20 mouse cellular contexts compared by ENCODE assay signal in genomic region chr13:109982821-109983443, GRCm38 (mm10).
DNase-seq lines count a peak whose midpoint lies in the region; ATAC-seq and TF ChIP-seq lines count a peak whose summit lies in the region.
"Had no signal": no experiment of that assay in that cellular context is flagged by ENCODE, and none has a peak within 500 bp of the region (broad histone marks: within the 10 kb centered on the region; RNA-seq: fewer than 3 reads in every experiment).

No protein-coding gene starts in this region.

- H3K79me2 ChIP-seq in heart, adult 2 months (replicated peaks; ENCODE audit: control insufficient read depth, insufficient read depth, low read length): no peaks in the 10 kb centered on the region

- peak; percentile 66; the same call in 1 of the 2 replicates for ATAC-seq in hindbrain, postnatal 0 days
- ATAC-seq in embryonic facial prominence, embryonic 15.5 days (ENCODE audit: insufficient number of reproducible peaks, low FRiP score, low TSS enrichment, low read depth): peak; percentile 24; the same call in 1 of the 2 replicates
- ATAC-seq: activated CD4-positive, CD25-positive, alpha-beta regulatory T cell, adult 4 months; liver, postnatal 0 days; Patski had no signal

- intact Hi-C loops in heart, adult 2 months (cut with DNase I): no loop called here
- intact Hi-C loops in heart, postnatal 10 days (cut with DNase I): no loop called here

- no peak for DNase-seq in heart, adult 2 months
- DNase-seq in heart, postnatal 10 days: no peak
- peak; percentile 40 for DNase-seq in hindbrain, postnatal 0 days (ENCODE audit: low spot score)
- no peak for DNase-seq in hindbrain, embryonic 10.5 days (ENCODE audit: low spot score)
- DNase-seq in right cerebral cortex, postnatal 4 days: no peak
- DNase-seq: adrenal gland, postnatal 36 days; cerebellum, postnatal 14 days; embryo, embryonic 11 days; kidney, adult 11 months; kidney, postnatal 10 days; liver; liver, postnatal 0 days; lung, postnatal 14 days had no signal

- peak overlapping the region; percentile 25; the same call in 1 of the 2 replicates for H3K9ac ChIP-seq in heart, adult 2 months (ENCODE audit: low read depth, low read length)
- no peak overlapping the region for H3K9ac ChIP-seq in hindbrain, postnatal 0 days (replicated peaks; ENCODE audit: low read length)
- no peak overlapping the region for H3K9ac ChIP-seq in embryonic facial prominence, embryonic 15.5 days
- H3K9ac ChIP-seq: liver, postnatal 0 days; stomach, embryonic 15.5 days had no signal

- WGBS in heart, adult 2 months: 52% methylated on average over 10 of the region's 10 CpGs
- 51% methylated on average over 10 of the region's 10 CpGs for WGBS in hindbrain, postnatal 0 days
- WGBS in hindbrain, embryonic 10.5 days: 84% methylated on average over 10 of the region's 10 CpGs
- 57% methylated on average over 10 of the region's 10 CpGs for WGBS in embryonic facial prominence, embryonic 15.5 days
- 12% methylated on average over 10 of the region's 10 CpGs for WGBS in olfactory bulb, adult 2 months

- TF ChIP-seq CTCF in heart, adult 2 months (IDR thresholded peaks at IDR 0.05): no peak
- no peak for TF ChIP-seq CTCF in hindbrain, postnatal 0 days (IDR thresholded peaks at IDR 0.05; ENCODE audit: low read depth)
- no peak for TF ChIP-seq CTCF in olfactory bulb, adult 2 months (IDR thresholded peaks at IDR 0.05; ENCODE audit: insufficient read depth, low read depth, low read length)

- no peak overlapping the region for H3K4me3 ChIP-seq in heart, adult 2 months
- no peak overlapping the region for H3K4me3 ChIP-seq in hindbrain, postnatal 0 days (ENCODE audit: low read length)
- no peak overlapping the region for H3K4me3 ChIP-seq in hindbrain, embryonic 10.5 days
- H3K4me3 ChIP-seq in embryonic facial prominence, embryonic 15.5 days (replicated peaks): no peak overlapping the region
- no peak overlapping the region for H3K4me3 ChIP-seq in olfactory bulb, adult 2 months (ENCODE audit: insufficient read depth, low read depth, low read length)
- H3K4me3 ChIP-seq: layer of hippocampus, adult 2 months; megakaryocyte, embryonic 14.5 days; stomach, embryonic 15.5 days had no signal

- no peaks in the 10 kb centered on the region; the same call in 1 of the 2 replicates for H3K4me1 ChIP-seq in heart, adult 2 months (ENCODE audit: control insufficient read depth, insufficient read depth, low read length)
- H3K4me1 ChIP-seq in hindbrain, postnatal 0 days (ENCODE audit: insufficient read depth, low read length): 0 out of 2 replicates have a peak, but pooled peaks cover 4% of the 10 kb centered on the region
- H3K4me1 ChIP-seq in hindbrain, embryonic 10.5 days (replicated peaks): no peaks in the 10 kb centered on the region
- no peaks in the 10 kb centered on the region for H3K4me1 ChIP-seq in embryonic facial prominence, embryonic 15.5 days
- H3K4me1 ChIP-seq in olfactory bulb, adult 2 months (ENCODE audit: control insufficient read depth, insufficient read depth, low read length): peaks cover 2% of the 10 kb centered on the region; the same call in 1 of the 2 replicates
- H3K4me1 ChIP-seq: megakaryocyte, embryonic 14.5 days; stomach, embryonic 15.5 days had no signal

- no peaks in the 10 kb centered on the region for H3K36me3 ChIP-seq in heart, adult 2 months (ENCODE audit: control insufficient read depth, insufficient read depth, low read length)
- H3K36me3 ChIP-seq in hindbrain, postnatal 0 days (ENCODE audit: insufficient read depth, low read length): no peaks in the 10 kb centered on the region
- H3K36me3 ChIP-seq in hindbrain, embryonic 10.5 days: no peaks in the 10 kb centered on the region
- no peaks in the 10 kb centered on the region for H3K36me3 ChIP-seq in embryonic facial prominence, embryonic 15.5 days
- H3K36me3 ChIP-seq: stomach, embryonic 15.5 days had no signal

- H3K27ac ChIP-seq in heart, adult 2 months: no peak overlapping the region
- peak overlapping the region; percentile 11; the same call in 1 of the 2 replicates for H3K27ac ChIP-seq in hindbrain, postnatal 0 days
- H3K27ac ChIP-seq in hindbrain, embryonic 10.5 days: no peak overlapping the region
- H3K27ac ChIP-seq in embryonic facial prominence, embryonic 15.5 days (replicated peaks): no peak overlapping the region
- H3K27ac ChIP-seq in olfactory bulb, adult 2 months (ENCODE audit: insufficient read depth, low read depth, low read length): peak overlapping the region; percentile 51; the same call in 1 of the 2 replicates
- H3K27ac ChIP-seq: layer of hippocampus, adult 2 months; stomach, embryonic 15.5 days had no signal

- no peak for TF ChIP-seq EP300 in heart, adult 2 months (IDR thresholded peaks at IDR 0.05; ENCODE audit: insufficient read depth, low read depth, low read length)

- peak overlapping the region; percentile 25 for H3K4me2 ChIP-seq in hindbrain, postnatal 0 days (ENCODE audit: low read depth, low read length)
- no peak overlapping the region for H3K4me2 ChIP-seq in embryonic facial prominence, embryonic 15.5 days (replicated peaks)
- H3K4me2 ChIP-seq: stomach, embryonic 15.5 days had no signal

- no peaks in the 10 kb centered on the region for H3K27me3 ChIP-seq in heart, adult 2 months (ENCODE audit: control insufficient read depth, insufficient read depth, low read length)
- H3K27me3 ChIP-seq in hindbrain, postnatal 0 days (ENCODE audit: insufficient read depth, low read length): no peaks in the 10 kb centered on the region
- no peaks in the 10 kb centered on the region for H3K27me3 ChIP-seq in hindbrain, embryonic 10.5 days (ENCODE audit: insufficient read depth, poor library complexity, severe bottlenecking)
- H3K27me3 ChIP-seq in embryonic facial prominence, embryonic 15.5 days: no peaks in the 10 kb centered on the region
- H3K27me3 ChIP-seq: stomach, embryonic 15.5 days had no signal

- TF ChIP-seq POLR2A in heart, adult 2 months (IDR thresholded peaks at IDR 0.05; ENCODE audit: insufficient read depth, low read depth, low read length): no peak
- TF ChIP-seq POLR2A in olfactory bulb, adult 2 months (IDR thresholded peaks at IDR 0.05; ENCODE audit: insufficient read depth, low read depth, low read length): no peak

- no peaks in the 10 kb centered on the region for H3K9me3 ChIP-seq in hindbrain, postnatal 0 days (ENCODE audit: low read length)
- no peaks in the 10 kb centered on the region for H3K9me3 ChIP-seq in hindbrain, embryonic 10.5 days
- no peaks in the 10 kb centered on the region for H3K9me3 ChIP-seq in embryonic facial prominence, embryonic 15.5 days (replicated peaks)
- H3K9me3 ChIP-seq: megakaryocyte, embryonic 14.5 days; stomach, embryonic 15.5 days had no signal

Comparison
In these comparisons a context has a peak if more than half of its experiments do, and no peak if none do; other contexts are left out.
1. H3K27ac ChIP-seq: peak in hindbrain, postnatal 0 days (single experiment) and olfactory bulb, adult 2 months (single experiment); none in heart, adult 2 months (single experiment), hindbrain, embryonic 10.5 days (single experiment) and embryonic facial prominence, embryonic 15.5 days (single experiment).